Mouse (Mus musculus): Measurements from ENCODE around the gene Letm1.

The Letm1 gene

DNA sequence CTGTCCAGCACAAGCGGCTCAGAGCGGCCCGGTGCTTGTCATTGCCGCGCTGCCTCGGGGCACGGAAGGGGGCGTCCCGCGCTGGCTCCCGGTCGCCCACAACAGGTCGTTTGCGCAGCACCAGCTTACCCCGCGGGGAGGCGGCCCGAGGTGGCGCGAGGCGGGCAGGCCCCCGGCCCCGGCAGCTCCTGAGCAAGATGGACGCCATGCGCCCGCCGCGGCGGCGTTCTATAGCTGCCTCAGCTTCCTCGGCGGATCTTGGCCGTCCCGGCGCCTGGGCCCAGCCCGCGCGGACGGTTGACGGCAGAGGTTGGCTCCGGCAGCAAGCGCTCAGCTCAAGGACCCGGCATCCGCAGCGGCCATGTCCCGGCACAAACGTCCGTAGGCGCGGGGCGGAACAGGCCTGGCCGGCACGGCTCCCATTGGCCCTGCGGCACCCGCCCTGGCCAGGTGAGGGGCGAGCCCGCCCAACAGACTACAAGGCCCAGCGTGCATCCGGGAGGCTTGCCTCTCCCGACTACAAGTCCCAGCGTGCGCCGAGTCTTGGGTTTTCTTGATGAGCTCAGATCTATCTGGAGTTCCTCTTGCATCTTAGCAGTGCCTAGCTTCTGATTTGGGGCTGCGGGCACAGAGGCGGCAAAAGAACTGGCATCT is at the start of gene Letm1:
Gene Letm1 (minus strand): TSS at position 473 of the 654 bp plus-strand sequence.
- DNase-seq (ENCODE audit: low spot score): peak; percentile 84

DNA sequence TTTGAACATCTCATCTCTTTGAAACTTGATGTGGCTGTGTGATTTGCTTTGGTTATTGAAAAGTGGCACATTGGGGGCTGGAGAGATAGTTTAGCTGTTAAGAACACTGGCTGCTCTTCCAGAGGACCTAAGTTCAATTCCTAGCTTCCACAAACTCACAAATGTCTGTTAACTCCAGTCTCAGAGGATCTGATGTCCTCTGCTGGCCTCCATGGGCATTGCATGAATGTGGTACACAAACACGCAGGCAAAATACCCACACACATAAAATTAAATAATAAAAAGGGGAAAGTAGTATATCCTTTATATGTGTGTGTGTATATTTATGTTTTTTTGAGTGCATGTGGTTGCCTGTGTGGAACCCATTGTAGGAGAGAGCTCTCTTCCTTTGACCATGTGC is 48.2 kb upstream of the Letm1 start:
- no peak for DNase-seq (ENCODE audit: low spot score)

DNA sequence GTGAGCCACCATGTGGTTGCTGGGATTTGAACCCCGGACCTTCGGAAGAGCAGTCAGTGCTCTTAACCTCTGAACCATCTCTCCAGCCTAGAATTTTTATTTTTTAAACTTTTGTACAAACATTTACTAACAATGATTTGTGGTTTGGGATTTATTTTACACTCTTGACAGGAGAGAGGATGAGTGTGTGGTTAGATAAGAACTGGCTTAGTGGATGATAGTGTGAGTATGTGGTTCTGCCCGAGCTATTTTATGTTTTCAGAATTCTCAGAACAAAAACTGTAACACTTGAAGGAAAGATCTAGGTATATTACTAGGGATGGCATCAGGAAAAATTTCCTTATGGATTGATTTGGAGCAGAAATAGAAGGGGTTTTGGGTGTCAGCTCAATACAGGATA is 47.3 kb upstream of the Letm1 start:
- no peak for DNase-seq (ENCODE audit: low spot score)

DNA sequence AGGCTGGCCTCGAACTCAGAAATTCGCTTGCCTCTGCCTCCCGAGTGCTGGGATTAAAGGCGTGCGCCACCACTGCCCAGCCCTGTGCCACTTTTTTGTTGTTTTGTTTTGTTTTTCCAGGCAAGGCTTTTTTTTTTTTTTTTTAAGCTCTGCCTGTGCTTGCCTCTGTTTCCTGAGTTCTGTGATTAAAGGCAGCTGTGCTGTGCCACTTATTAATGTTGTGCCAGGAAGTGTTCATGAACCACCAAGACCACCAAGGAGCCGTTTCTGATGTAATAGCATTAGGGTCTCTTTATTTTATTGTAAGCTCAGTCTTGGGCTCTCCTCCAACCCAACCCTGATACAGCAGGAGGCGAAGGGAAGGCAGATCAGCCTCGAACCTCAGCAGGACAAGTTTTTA is 45.5 kb upstream of the Letm1 start:
- DNase-seq (ENCODE audit: low spot score): no peak

DNA sequence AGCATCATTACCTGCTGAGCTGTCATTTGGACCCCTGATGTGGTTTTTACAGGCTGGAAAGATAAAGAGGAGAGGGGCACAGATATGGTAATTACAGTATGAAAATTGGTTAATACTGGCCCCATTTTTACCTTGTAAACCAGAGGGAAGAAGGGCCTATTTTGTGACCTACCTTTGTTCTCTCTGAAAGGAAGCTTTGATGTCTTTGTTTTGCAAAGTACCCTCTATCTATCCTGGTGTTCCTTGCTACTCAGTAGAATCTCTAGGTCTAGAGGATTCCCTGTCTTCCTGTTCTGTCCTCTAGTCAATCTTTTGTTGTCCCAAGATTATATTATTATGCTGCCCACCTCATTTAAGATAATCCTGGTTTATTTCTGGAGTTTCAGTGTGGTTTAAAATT is 43.4 kb upstream of the Letm1 start:
- no peak for DNase-seq (ENCODE audit: low spot score)

DNA sequence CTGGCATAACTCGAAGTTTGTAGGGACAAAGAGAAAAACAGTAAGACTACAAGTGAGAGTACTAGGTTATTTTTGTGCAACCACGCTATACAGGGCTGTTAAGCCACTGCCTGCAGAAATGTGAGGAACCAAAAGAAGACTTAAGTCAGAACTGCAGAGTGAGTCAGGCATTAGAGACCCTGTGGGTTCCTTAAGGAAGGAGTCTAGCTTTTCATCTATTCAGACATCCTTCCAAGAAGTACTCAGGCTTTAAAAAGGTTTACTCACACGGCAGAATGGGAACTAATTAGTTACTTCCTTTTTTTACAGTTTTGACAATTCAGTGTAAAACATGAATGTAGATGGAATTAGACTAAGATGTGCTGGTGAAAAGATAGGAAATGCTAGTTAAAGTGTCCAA is 39.8 kb upstream of the Letm1 start:
- no peak for DNase-seq (ENCODE audit: low spot score)

DNA sequence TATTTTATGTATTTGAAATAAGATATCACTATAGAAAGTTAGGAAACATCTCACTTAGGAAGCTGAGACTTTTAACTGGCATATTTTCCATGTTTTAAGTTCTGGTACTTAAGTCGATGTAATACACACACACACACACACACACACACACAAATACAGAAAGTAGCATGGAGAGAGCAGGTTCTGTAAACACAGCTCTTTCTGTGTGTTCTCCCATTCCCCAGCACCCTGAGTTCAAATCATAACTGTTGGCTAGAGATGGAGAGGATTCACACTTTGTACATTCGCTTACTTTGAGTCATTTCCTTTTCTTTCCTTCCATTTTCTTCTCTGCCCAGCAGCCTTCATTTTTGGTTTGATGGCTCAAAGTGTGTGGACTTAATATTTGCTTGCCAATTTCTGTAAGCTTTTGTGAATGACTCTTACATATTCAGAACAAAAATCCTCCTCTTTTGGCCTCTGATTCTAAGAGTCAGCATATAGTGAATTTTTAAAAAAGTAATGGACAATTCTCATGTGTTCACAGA is 39.3 kb upstream of the Letm1 start:
- DNase-seq (ENCODE audit: low spot score): no peak

DNA sequence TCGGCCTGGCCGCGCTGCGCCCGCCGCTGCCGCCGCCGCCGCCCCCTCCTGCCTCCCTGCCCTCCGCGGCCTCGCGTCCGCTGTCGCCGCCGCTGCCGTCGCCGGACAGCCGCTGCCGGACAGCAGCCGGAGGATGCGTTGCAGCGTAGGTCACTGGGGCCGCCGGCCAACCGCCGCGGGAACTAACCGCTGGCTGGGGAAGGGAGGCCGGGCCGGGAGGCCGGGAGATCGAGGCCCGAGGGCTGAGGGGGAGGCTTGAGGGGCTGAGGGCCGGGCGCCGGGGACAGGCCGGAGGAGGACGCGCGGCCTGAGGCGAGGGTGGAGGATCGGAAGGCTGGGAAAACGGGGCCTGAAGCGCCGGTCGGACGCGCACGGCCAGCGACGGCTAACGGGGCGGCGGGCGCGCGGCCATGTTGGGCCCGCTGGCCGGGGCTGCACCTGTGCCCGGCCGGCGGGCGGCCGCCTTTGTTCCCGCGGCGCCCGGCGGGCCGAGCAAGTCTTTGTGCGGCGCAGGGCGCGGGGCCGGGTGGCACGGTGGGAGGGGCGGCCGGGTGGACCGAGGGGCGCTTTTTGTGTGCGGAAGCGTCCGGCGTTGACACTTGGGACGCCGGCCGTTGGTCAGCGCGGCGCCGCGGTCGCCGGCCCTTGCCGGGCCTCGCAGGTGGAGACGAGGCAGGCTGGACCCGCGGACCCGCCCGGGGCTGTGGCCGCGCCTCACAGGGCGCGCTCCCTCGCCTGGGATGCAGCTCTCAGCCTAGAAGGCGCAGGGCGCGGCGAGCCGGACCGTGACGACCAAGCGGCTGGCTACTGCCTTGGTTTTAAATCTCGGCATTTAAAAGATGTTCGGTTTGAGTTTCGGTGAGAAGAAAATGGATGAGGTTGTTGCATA is 38.4 kb upstream of the Letm1 start:
- DNase-seq (ENCODE audit: low spot score): peak; percentile 43

DNA sequence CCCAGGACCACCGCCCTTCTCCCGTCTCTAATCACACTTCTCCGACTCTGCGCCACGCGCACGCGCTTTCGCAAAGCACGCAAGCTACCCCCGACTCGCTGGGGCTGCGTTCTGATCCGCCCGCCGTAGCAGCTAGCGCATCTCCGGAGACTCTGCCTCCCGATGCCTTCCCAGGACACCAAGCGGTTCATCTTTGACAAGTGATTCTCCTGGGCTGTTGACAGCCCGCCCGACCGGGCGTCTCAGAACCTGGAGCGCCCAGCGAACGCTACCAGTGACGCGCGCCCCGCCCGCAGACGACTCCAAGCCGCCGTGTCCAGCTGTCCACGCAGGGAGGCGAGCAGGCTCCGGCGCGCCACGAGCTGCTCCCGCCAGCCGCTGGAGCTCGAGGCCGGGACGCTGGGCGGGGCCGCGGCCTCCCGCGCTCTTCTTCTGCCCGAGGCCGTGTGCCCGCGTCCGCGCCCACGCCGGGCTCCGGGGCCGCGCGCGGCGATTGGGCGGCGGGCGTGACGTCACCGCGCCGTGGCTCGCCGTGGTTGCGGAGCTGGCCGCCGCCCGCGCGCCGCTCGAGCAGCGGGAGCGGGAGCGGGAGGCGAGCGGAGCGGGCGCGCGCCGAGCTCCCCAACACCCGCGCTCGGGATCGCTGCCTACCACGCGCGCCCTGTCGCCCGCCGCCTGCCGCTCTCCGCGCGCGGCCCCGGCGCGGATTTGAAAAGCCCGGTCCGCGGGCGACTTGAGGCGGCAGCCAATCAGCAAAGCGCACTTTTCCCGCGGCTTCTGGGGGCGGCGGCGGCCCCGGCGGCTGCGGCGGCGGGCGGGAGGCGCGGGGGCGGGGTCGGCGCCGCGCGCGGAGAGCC is 37.5 kb upstream of the Letm1 start, which contains the start of gene Nsd2:
Gene Nsd2 (plus strand): TSS at position 850 of the 857 bp plus-strand sequence.
- DNase-seq (ENCODE audit: low spot score): peak; percentile 74

DNA sequence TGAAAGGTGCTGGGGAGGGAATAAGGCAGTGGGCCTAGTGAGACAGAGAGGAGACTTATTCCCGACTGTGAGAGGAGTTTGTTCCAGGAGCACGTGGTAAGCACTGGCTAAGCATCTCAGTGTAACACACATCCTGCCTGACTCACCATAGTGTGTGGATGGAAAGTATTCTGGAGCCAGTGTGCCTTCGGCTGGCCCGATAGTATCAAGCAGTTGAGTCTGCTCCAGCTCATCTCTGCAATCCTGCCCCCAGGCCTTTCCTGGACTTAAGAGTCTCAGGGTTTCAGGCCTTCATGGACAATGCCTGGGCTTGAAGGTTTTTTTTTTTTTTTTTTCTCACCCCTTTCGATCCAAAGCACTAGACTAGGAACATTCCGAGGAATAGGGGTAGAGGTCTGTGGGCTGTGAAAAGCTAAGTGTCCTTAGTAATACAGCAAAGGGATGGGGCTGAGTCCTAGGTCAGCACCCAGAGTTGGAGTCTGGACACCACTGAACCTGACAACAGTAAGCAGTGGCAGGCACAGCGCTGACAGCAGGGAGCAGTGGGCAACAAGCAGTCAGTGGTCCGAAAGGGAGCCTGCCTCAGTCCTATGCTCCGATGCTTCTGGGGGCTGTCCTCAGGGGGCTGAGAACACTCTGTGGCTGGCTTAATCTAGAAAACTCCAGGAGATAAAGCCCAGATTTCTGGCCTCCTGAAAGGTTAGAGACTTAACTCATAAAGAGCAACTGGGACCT is 36.7 kb upstream of the Letm1 start:
- DNase-seq (ENCODE audit: low spot score): no peak

DNA sequence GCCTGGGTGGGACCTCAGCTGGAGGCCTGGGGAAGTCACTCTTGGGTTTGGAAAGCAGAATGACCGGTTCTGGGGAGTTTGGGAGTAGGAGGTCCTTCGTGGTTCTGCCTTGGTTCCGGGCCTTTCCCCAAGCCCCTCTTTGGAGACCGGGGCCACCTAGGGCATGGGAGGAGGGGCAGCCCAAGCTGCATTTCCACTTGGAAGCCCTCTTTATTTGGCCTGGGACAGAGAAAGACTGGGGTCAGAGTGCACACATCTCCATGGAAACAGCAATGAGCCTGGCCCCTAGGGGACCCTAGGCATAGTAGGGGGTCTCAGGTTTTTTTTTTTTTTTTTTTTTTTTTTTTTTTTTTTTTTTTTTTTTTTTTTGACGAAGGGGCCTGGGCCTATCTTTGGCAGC is 35.5 kb upstream of the Letm1 start:
- no peak for DNase-seq (ENCODE audit: low spot score)

DNA sequence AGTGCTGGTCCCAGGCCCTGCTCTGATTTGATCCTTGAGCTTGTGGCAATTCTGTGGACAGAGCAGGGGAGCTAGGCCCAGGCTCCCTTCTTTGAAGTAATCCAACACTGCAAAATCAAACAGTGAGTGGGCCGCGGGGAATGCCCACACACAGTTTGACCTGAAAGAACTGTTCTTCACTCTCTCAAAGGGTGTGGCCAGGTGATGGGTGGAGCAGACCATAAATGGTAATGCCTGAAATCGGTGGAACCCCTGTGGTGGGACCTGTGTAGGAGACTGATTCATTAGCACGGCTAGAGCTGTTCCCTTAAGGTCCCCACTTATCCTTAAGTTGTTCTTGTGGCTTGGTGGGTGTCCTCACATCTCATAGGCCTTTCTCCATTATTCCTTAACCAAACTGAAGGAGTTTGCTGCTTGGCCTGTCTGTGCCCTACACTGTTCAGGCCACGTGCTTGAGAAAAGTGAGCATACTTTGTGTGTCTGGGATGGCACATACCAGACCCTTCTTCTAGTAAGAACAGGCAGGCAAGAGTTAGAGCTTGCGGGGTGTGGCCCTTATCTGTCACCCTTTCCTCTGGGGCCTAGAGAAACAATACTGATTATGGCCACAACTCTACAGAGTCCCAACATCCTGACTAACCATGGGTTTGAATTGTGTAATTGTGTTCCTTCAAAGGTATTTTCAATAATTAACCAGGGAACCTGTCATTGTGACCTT is 33.5 kb upstream of the Letm1 start:
- no peak for DNase-seq (ENCODE audit: low spot score)

DNA sequence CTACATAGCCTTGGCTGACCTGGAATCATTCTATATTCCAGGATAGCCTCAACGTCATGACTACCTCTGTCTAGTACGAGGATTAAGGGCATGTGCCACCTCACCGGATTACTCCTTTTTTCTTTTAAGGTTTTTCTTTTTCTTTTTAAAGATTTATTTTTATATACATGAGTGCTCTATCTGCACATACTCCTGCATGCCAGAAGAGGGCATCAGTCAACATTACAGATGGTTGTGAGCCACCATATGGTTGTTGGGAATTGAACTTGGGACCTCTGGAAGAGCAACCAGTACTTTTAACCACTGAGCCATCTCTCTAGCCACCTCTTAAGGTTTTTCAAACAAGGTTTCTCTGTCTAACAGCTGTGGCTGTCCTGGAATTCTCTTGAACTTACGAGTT is 28.9 kb upstream of the Letm1 start:
- no peak for DNase-seq (ENCODE audit: low spot score)

DNA sequence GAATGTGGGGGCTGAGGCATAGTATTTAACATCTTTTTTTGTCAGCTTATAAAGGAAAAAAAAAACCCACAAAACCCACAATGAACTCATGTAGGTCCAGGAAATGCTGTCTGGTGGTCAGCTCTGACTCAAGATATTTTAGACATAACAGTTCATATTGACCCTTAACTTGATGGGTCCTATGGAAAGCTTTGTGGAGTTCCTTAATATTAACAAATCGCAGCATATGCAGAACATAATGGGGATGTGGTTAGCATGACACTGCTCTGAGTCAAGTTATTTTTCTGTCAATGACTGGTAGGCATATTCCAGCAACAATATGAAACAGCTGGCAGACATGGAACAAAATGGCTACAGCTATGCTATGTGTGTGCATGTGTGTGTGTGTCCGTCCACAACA is 20.7 kb upstream of the Letm1 start:
- no peak for DNase-seq (ENCODE audit: low spot score)

DNA sequence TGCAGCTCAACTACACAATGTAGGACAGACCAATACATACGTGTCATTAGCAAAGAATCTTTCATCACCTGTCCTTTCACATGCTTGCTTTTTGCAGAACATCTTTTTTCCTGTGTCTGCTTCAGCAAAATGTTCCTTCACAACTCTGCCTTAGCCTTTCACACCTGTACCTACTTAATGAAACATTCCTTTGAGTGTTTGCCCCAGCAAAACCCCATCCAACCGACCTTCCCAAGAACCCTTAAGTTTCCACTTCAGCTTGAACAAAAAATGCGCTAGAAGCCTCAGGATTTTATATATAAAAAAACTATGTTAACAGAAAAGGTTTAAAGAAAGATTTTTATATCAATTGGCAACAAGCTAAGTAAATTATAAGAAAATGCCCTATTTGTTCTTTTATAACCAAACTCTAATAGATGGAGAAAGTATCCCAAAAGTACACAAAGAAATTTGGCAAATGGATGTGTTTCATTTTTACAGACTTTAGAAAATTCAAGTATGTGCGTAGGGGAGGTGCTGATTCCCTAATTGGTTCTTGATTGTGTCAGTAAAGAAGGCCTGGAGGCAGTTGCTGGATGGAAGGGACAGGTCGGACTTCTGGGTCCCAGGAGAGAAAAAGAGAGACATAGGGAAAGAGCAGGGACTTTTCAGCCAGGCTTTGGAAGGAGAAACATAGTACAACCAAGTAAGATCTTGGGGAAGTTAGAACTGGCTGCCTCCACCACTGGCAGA is 9.5 kb upstream of the Letm1 start:
- DNase-seq (ENCODE audit: low spot score): no peak

DNA sequence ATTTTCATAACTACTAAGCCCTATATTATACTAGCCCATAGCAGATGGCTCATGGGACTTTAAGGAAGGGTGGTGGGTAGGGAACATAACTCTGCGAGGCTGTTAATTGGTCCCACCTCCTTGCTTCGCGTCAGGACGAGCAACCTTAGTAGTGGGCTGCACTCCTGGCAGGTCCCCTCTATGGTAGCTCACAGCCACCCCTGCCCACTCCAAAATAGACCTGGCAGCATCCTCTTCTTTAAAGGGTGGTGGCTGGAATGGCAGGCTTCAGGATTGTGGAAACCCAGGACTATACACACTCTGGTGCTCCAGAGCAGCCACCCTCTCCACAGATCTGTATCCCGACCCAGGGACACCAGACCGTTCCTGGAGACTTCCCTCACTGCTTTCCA is 378 bp upstream of the Letm1 start:
- DNase-seq (ENCODE audit: low spot score): no peak

DNA sequence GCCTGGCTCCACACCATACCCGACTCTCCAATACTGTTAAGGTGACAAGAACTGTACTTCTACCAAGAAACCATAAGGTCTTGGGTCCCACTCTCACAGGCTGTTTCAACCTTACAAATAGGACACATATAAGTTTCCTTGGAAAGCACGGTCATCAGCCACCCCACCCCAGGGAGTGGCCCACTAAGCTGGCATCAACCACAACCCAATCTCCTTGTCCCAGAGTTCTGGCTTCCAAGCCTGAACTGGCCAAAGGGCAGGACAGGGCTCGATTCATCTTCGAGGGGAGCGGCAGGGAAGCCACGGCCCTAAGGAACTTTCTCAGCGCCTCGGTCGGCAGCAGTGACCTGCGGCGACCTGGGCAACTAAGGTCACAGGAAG is 663 bp downstream of the Letm1 start:
- no peak for DNase-seq (ENCODE audit: low spot score)

DNA sequence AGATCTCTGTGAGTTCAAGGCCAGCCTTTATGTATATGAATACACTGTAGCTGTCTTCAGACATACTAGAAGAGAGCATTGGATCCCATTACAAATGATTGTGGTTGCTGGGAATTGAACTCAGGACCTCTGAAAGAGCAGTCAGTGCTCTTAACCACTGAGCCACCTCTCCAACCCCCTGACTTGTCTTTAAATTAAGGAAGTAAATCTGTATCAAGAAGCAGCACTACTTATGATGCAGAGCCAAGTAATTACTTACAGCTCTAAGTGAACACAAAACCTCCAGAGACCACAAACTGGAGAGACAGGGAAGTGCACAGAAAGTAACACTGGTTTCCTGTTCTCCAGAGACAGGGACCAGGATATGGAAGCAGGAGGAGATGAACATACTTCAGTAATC is 5.4 kb downstream of the Letm1 start:
- no peak for DNase-seq (ENCODE audit: low spot score)

DNA sequence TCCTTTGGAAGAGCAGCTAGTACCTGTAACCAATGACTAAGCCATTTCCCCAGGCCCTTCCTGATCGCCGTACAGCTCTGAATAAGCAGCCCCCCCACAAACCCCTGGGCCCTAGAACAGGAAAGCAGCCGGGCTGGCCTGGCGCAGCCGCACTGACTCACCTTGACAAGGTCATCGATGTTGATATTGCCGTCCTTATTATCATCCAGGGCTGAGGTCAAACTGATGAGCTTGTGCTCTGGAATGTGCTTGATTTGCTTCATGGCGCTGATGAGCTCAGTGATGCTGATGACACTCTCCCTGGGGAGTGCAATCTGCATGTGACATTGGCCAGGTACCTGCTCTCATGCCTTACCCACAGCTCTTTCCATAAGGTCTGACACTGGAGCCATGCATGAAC is 39.1 kb downstream of the Letm1 start:
- DNase-seq (ENCODE audit: low spot score): no peak

DNA sequence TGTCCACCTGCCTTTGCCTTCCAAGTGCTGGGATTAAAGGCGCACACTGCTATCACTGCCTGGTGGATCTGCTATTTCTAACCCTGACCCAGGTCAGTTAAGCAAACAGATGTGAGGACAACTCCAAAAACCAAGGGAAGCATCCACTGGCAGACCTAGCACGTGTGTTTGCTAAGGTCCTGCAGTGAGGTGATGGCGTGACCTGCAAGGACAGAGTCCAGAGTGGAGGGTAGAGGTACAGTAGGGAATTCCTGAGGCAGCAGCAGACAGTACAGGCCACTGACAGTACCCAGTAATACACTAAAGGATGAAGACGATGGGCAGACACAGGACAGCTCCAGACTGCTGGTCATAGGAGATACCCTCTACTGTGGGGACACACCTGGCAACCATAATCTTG is 42.1 kb downstream of the Letm1 start:
- no peak for DNase-seq (ENCODE audit: low spot score)

All from ovary, postnatal 14 days (tissue).